Mouse (Mus musculus) forebrain, embryonic 10.5 days (tissue): ENCODE data around the gene Nrcam. TPM values are rescaled to one million over a fixed set of nuclear protein-coding genes. Genes with fewer than 3 reads are reported as not detected.
"Not testable (repeated sequence)": the region's sequence is repeated elsewhere in the genome, so short reads cannot be mapped to it uniquely, and the experiment has no call there.

Experiments used
- DNase-seq: peaks from one replicate; pipeline ENCODE4 v3.0.0-alpha.2; 2017; ENCODE audit warnings: low spot score; ENCODE audit errors: extremely low spot score
- H3K27ac ChIP-seq: fragments of 300-500 bp; sonication (generic); 2 replicates; pipeline ENCODE4 v1.5.1; 2016; ENCODE audit warnings: mild to moderate bottlenecking
- H3K27me3 ChIP-seq: fragments of 300-500 bp; sonication (generic); 2 replicates; pipeline ENCODE4 v1.6.1; 2016; ENCODE audit warnings: mild to moderate bottlenecking; ENCODE audit not compliant: poor library complexity, severe bottlenecking
- H3K36me3 ChIP-seq: fragments of 300-500 bp; sonication (generic); replicated peaks from 2 replicates; pipeline ENCODE4 v1.6.1; 2016; ENCODE audit warnings: mild to moderate bottlenecking, moderate library complexity
- H3K4me1 ChIP-seq: fragments of 300-500 bp; sonication (generic); 2 replicates; pipeline ENCODE4 v1.6.1; 2016
- H3K4me3 ChIP-seq: fragments of 300-500 bp; sonication (generic); 2 replicates; pipeline ENCODE4 v1.5.1; 2016; ENCODE audit warnings: mild to moderate bottlenecking, moderate library complexity
- H3K9me3 ChIP-seq: fragments of 300-500 bp; sonication (generic); 2 replicates; pipeline ENCODE4 v1.6.1; 2016; ENCODE audit warnings: mild to moderate bottlenecking, moderate library complexity
- WGBS: fragments of 180-500 bp; shearing (Covaris S2); methylation state at CpG from one replicate; pipeline ENCODE4 v1.1.7; 2016; 5-methylcytosine and 5-hydroxymethylcytosine counted together
- polyA plus RNA-seq: library from polyadenylated mRNA; unstranded; fragments of >200 nt; fragmentation: Nextera tagmentation; extraction: Ambion mirVana; gene quantifications from 2 replicates; pipeline ENCODE4 v1.2.1, GENCODE M21; 2016

The Nrcam gene
- polyA plus RNA-seq = 19.4 and 22.6 TPM in 2 replicates

GRCm38 (mm10) chr12:44328381-44329315, at the start of gene Nrcam:
Nrcam (plus strand) TSS chr12:44328885.
- Histone ChIP-seq H3K27ac (peak within 1 kb of the TSS; percentile 87), H3K4me1 (peaks cover 41% of the 10 kb centered on the region), H3K9me3 (no peaks in the 10 kb centered on the region), H3K36me3 (no peaks in the 10 kb centered on the region), H3K27me3 (peaks cover 55% of the 10 kb centered on the region), H3K4me3 (peak within 1 kb of the TSS; percentile 77)
- 2% methylated on average over 73 of the region's 74 CpGs for WGBS
- peak; percentile 69 for DNase-seq

- 89% methylated on average over 2 of the region's 2 CpGs for WGBS
- not testable (repeated sequence) for H3K36me3 ChIP-seq
Observed at GRCm38 (mm10) chr12:44280147-44280546, 48.5 kb upstream of the Nrcam start.

GRCm38 (mm10) chr12:44281534-44281933, 47.2 kb upstream of the Nrcam start:
- H3K36me3 ChIP-seq = peaks cover 4% of the 10 kb centered on the region
- WGBS = 89% methylated on average over 3 of the region's 3 CpGs

More at GRCm38 (mm10) chr12:44280147-44280546, 48.5 kb upstream of the Nrcam start:
- not testable (repeated sequence) for H3K9me3 ChIP-seq, H3K27ac ChIP-seq, H3K4me1 ChIP-seq, H3K27me3 ChIP-seq, DNase-seq, H3K4me3 ChIP-seq

GRCm38 (mm10) chr12:44283378-44283777, 45.3 kb upstream of the Nrcam start:
- Histone ChIP-seq H3K36me3 (peaks cover 9% of the 10 kb centered on the region), H3K27me3 (no peaks in the 10 kb centered on the region), H3K27ac (no peak overlapping the region), H3K9me3 (no peaks in the 10 kb centered on the region), H3K4me3 (no peak overlapping the region), H3K4me1 (no peaks in the 10 kb centered on the region)
- DNase-seq = no peak
- WGBS = 66% methylated on average over 9 of the region's 9 CpGs

More at GRCm38 (mm10) chr12:44281534-44281933, 47.2 kb upstream of the Nrcam start:
- no peaks in the 10 kb centered on the region for H3K9me3 ChIP-seq
- DNase-seq = no peak
- H3K4me3 ChIP-seq = no peak overlapping the region
- no peaks in the 10 kb centered on the region for H3K4me1 ChIP-seq
- no peaks in the 10 kb centered on the region for H3K27me3 ChIP-seq
- no peak overlapping the region for H3K27ac ChIP-seq

- no peaks in the 10 kb centered on the region for H3K9me3 ChIP-seq
- no peaks in the 10 kb centered on the region for H3K27me3 ChIP-seq
- WGBS = 96% methylated on average over 8 of the region's 8 CpGs
- no peak overlapping the region for H3K4me3 ChIP-seq
- no peaks in the 10 kb centered on the region for H3K4me1 ChIP-seq
- H3K27ac ChIP-seq = no peak overlapping the region
- peaks cover 15% of the 10 kb centered on the region for H3K36me3 ChIP-seq
- no peak for DNase-seq
Observed at GRCm38 (mm10) chr12:44286992-44287391, 41.7 kb upstream of the Nrcam start.

- H3K36me3 ChIP-seq = peaks cover 6% of the 10 kb centered on the region
- H3K27ac ChIP-seq = no peak overlapping the region
- no peaks in the 10 kb centered on the region for H3K27me3 ChIP-seq
- no peak overlapping the region for H3K4me3 ChIP-seq
- DNase-seq = peak; percentile 47
- no peaks in the 10 kb centered on the region for H3K9me3 ChIP-seq
- H3K4me1 ChIP-seq = no peaks in the 10 kb centered on the region
Observed at GRCm38 (mm10) chr12:44292281-44292680, 36.4 kb upstream of the Nrcam start.

- H3K4me3 ChIP-seq = no peak overlapping the region
- H3K9me3 ChIP-seq = no peaks in the 10 kb centered on the region
- H3K27me3 ChIP-seq = no peaks in the 10 kb centered on the region
- no peak overlapping the region for H3K27ac ChIP-seq
- no peak for DNase-seq
- peaks cover 14% of the 10 kb centered on the region; the same call in 1 of the 2 replicates for H3K36me3 ChIP-seq
- no peaks in the 10 kb centered on the region for H3K4me1 ChIP-seq
Observed at GRCm38 (mm10) chr12:44300793-44301192, 27.9 kb upstream of the Nrcam start.

- H3K4me1 ChIP-seq = peaks cover 6% of the 10 kb centered on the region; the same call in 1 of the 2 replicates
- DNase-seq = no peak
- WGBS = 95% methylated on average over 1 of the region's 1 CpGs
Observed at GRCm38 (mm10) chr12:44304012-44304411, 24.7 kb upstream of the Nrcam start.

GRCm38 (mm10) chr12:44304869-44305268, 23.8 kb upstream of the Nrcam start:
- peaks cover 6% of the 10 kb centered on the region; the same call in 1 of the 2 replicates for H3K4me1 ChIP-seq
- no peaks in the 10 kb centered on the region for H3K27me3 ChIP-seq
- H3K9me3 ChIP-seq = no peaks in the 10 kb centered on the region
- DNase-seq = no peak
- H3K27ac ChIP-seq = no peak overlapping the region
- H3K36me3 ChIP-seq = peaks cover 33% of the 10 kb centered on the region
- H3K4me3 ChIP-seq = no peak overlapping the region
- WGBS = 84% methylated on average over 5 of the region's 5 CpGs

More at GRCm38 (mm10) chr12:44304012-44304411, 24.7 kb upstream of the Nrcam start:
- H3K4me3 ChIP-seq = no peak overlapping the region
- no peak overlapping the region for H3K27ac ChIP-seq
- no peaks in the 10 kb centered on the region for H3K27me3 ChIP-seq
- peaks cover 32% of the 10 kb centered on the region for H3K36me3 ChIP-seq
- H3K9me3 ChIP-seq = no peaks in the 10 kb centered on the region

- H3K36me3 ChIP-seq = peaks cover 27% of the 10 kb centered on the region
- no peak overlapping the region for H3K27ac ChIP-seq
- no peaks in the 10 kb centered on the region for H3K9me3 ChIP-seq
- DNase-seq = no peak
- H3K4me1 ChIP-seq = peaks cover 6% of the 10 kb centered on the region; the same call in 1 of the 2 replicates
- no peak overlapping the region for H3K4me3 ChIP-seq
- 86% methylated on average over 3 of the region's 3 CpGs for WGBS
- no peaks in the 10 kb centered on the region for H3K27me3 ChIP-seq
Observed at GRCm38 (mm10) chr12:44308221-44308620, 20.5 kb upstream of the Nrcam start.

- peaks cover 11% of the 10 kb centered on the region; the same call in 1 of the 2 replicates for H3K36me3 ChIP-seq
- H3K4me3 ChIP-seq = no peak overlapping the region
- 90% methylated on average over 2 of the region's 2 CpGs for WGBS
- H3K27ac ChIP-seq = no peak overlapping the region
- no peaks in the 10 kb centered on the region for H3K9me3 ChIP-seq
- H3K27me3 ChIP-seq = no peaks in the 10 kb centered on the region
- no peak for DNase-seq
- no peaks in the 10 kb centered on the region for H3K4me1 ChIP-seq
Observed at GRCm38 (mm10) chr12:44315212-44315611, 13.5 kb upstream of the Nrcam start.

GRCm38 (mm10) chr12:44325091-44325490, 3.6 kb upstream of the Nrcam start:
- H3K36me3 ChIP-seq = no peaks in the 10 kb centered on the region
- H3K4me1 ChIP-seq = peaks cover 19% of the 10 kb centered on the region
- H3K27ac ChIP-seq = no peak overlapping the region
- no peak for DNase-seq
- peaks cover 29% of the 10 kb centered on the region for H3K27me3 ChIP-seq
- no peaks in the 10 kb centered on the region for H3K9me3 ChIP-seq
- H3K4me3 ChIP-seq = no peak overlapping the region

- Histone ChIP-seq H3K4me3 (no peak overlapping the region), H3K36me3 (no peaks in the 10 kb centered on the region), H3K4me1 (peaks cover 41% of the 10 kb centered on the region), H3K27ac (no peak overlapping the region), H3K27me3 (peaks cover 49% of the 10 kb centered on the region), H3K9me3 (no peaks in the 10 kb centered on the region)
- 29% methylated on average over 6 of the region's 6 CpGs for WGBS
- no peak for DNase-seq
Observed at GRCm38 (mm10) chr12:44327452-44327851, 1.2 kb upstream of the Nrcam start.
